Mouse (Mus musculus): ENCODE measurements around the gene Ston2. TPM values are rescaled to one million over a fixed set of nuclear protein-coding genes. Genes with fewer than 3 reads are reported as not detected.

Ston2 gene
- polyA plus RNA-seq, 1 experiment from 2014 or later = 10.6 TPM

GRCm38 (mm10) chr12:91738381-91738780, 49.8 kb downstream of the Ston2 start:
- Histone ChIP-seq H3K4me1 (ENCODE audit: insufficient read depth) (peaks cover 4% of the 10 kb centered on the region; the same call in 1 of the 2 replicates), H3K4me3 (ENCODE audit: low read depth, low read length) (no peak overlapping the region), H3K27ac (ENCODE audit: low read depth) (no peak overlapping the region), H3K9ac (no peak overlapping the region), H3K27me3 (ENCODE audit: insufficient read depth, low read length) (no peaks in the 10 kb centered on the region), H3K36me3 (ENCODE audit: insufficient read depth) (no peaks in the 10 kb centered on the region), H3K9me3 (ENCODE audit: low read depth, low read length) (no peaks in the 10 kb centered on the region), H3K4me2 (no peak overlapping the region)
- ATAC-seq (ENCODE audit: insufficient read depth) = no peak
- DNase-seq = no peak
- no peak for TF ChIP-seq CTCF (IDR thresholded peaks at IDR 0.05; ENCODE audit: low read depth)
- 80% methylated on average over 4 of the region's 4 CpGs for WGBS

GRCm38 (mm10) chr12:91736221-91736980, 51.8 kb downstream of the Ston2 start:
- Histone ChIP-seq H3K9me3 (ENCODE audit: low read depth, low read length) (no peaks in the 10 kb centered on the region), H3K27me3 (ENCODE audit: insufficient read depth, low read length) (no peaks in the 10 kb centered on the region), H3K9ac (no peak overlapping the region), H3K4me2 (no peak overlapping the region), H3K4me1 (ENCODE audit: insufficient read depth) (peaks cover 7% of the 10 kb centered on the region; the same call in 1 of the 2 replicates), H3K27ac (ENCODE audit: low read depth) (no peak overlapping the region), H3K4me3 (ENCODE audit: low read depth, low read length) (no peak overlapping the region), H3K36me3 (ENCODE audit: insufficient read depth) (no peaks in the 10 kb centered on the region)
- no peak for ATAC-seq (ENCODE audit: insufficient read depth)
- WGBS = 87% methylated on average over 15 of the region's 15 CpGs
- no peak for DNase-seq
- no peak for TF ChIP-seq CTCF (IDR thresholded peaks at IDR 0.05; ENCODE audit: low read depth)

- ATAC-seq (ENCODE audit: insufficient read depth) = no peak
These were observed 53.8 kb downstream of the Ston2 start for GRCm38 (mm10) chr12:91734246-91735027.

GRCm38 (mm10) chr12:91732729-91733448, 55.3 kb downstream of the Ston2 start:
- H3K9me3 ChIP-seq (ENCODE audit: low read depth, low read length) = no peaks in the 10 kb centered on the region
- H3K27me3 ChIP-seq (ENCODE audit: insufficient read depth, low read length) = no peaks in the 10 kb centered on the region
- ATAC-seq (ENCODE audit: insufficient read depth) = no peak; the same call in 1 of the 2 replicates
- no peaks in the 10 kb centered on the region for H3K36me3 ChIP-seq (ENCODE audit: insufficient read depth)
- peak; percentile 18; the same call in 1 of the 2 replicates for TF ChIP-seq CTCF (IDR thresholded peaks at IDR 0.05; ENCODE audit: low read depth)
- no peak overlapping the region for H3K4me2 ChIP-seq
- WGBS = 75% methylated on average over 6 of the region's 6 CpGs
- H3K9ac ChIP-seq = no peak overlapping the region
- H3K4me1 ChIP-seq (ENCODE audit: insufficient read depth) = peaks cover 7% of the 10 kb centered on the region; the same call in 1 of the 2 replicates
- no peak for DNase-seq
- no peak overlapping the region for H3K4me3 ChIP-seq (ENCODE audit: low read depth, low read length)
- H3K27ac ChIP-seq (ENCODE audit: low read depth) = no peak overlapping the region

More at GRCm38 (mm10) chr12:91734246-91735027, 53.8 kb downstream of the Ston2 start:
- Histone ChIP-seq H3K4me2 (no peak overlapping the region), H3K27ac (ENCODE audit: low read depth) (no peak overlapping the region), H3K4me1 (ENCODE audit: insufficient read depth) (peaks cover 7% of the 10 kb centered on the region; the same call in 1 of the 2 replicates), H3K4me3 (ENCODE audit: low read depth, low read length) (no peak overlapping the region), H3K36me3 (ENCODE audit: insufficient read depth) (no peaks in the 10 kb centered on the region), H3K9me3 (ENCODE audit: low read depth, low read length) (no peaks in the 10 kb centered on the region), H3K27me3 (ENCODE audit: insufficient read depth, low read length) (no peaks in the 10 kb centered on the region), H3K9ac (no peak overlapping the region)
- 25% methylated on average over 15 of the region's 15 CpGs for WGBS
- peak; percentile 44 for DNase-seq
- TF ChIP-seq CTCF (IDR thresholded peaks at IDR 0.05; ENCODE audit: low read depth) = no peak

GRCm38 (mm10) chr12:91726202-91726601, 62.0 kb downstream of the Ston2 start:
- H3K4me2 ChIP-seq = no peak overlapping the region
- no peaks in the 10 kb centered on the region for H3K9me3 ChIP-seq (ENCODE audit: low read depth, low read length)
- 89% methylated on average over 7 of the region's 7 CpGs for WGBS
- H3K4me1 ChIP-seq (ENCODE audit: insufficient read depth) = no peaks in the 10 kb centered on the region
- no peaks in the 10 kb centered on the region for H3K27me3 ChIP-seq (ENCODE audit: insufficient read depth, low read length)
- H3K36me3 ChIP-seq (ENCODE audit: insufficient read depth) = no peaks in the 10 kb centered on the region
- no peak for TF ChIP-seq CTCF (IDR thresholded peaks at IDR 0.05; ENCODE audit: low read depth)
- no peak overlapping the region for H3K27ac ChIP-seq (ENCODE audit: low read depth)
- DNase-seq (no peak), ATAC-seq (ENCODE audit: insufficient read depth) (no peak)
- H3K4me3 ChIP-seq (ENCODE audit: low read depth, low read length) = no peak overlapping the region
- H3K9ac ChIP-seq = no peak overlapping the region

- Histone ChIP-seq H3K9ac (no peak overlapping the region), H3K9me3 (ENCODE audit: low read depth, low read length) (no peaks in the 10 kb centered on the region), H3K4me2 (no peak overlapping the region), H3K27me3 (ENCODE audit: insufficient read depth, low read length) (no peaks in the 10 kb centered on the region), H3K4me1 (ENCODE audit: insufficient read depth) (no peaks in the 10 kb centered on the region), H3K4me3 (ENCODE audit: low read depth, low read length) (no peak overlapping the region), H3K36me3 (ENCODE audit: insufficient read depth) (no peaks in the 10 kb centered on the region), H3K27ac (ENCODE audit: low read depth) (no peak overlapping the region)
- TF ChIP-seq CTCF (IDR thresholded peaks at IDR 0.05; ENCODE audit: low read depth) = no peak
- WGBS = 66% methylated on average over 6 of the region's 6 CpGs
- DNase-seq (no peak), ATAC-seq (ENCODE audit: insufficient read depth) (no peak)
These were observed 64.3 kb downstream of the Ston2 start for GRCm38 (mm10) chr12:91723912-91724311.

Measured in lung, embryonic 14.5 days (tissue).